Mouse (Mus musculus): Measurements from ENCODE around the gene Arsb.

DNA sequence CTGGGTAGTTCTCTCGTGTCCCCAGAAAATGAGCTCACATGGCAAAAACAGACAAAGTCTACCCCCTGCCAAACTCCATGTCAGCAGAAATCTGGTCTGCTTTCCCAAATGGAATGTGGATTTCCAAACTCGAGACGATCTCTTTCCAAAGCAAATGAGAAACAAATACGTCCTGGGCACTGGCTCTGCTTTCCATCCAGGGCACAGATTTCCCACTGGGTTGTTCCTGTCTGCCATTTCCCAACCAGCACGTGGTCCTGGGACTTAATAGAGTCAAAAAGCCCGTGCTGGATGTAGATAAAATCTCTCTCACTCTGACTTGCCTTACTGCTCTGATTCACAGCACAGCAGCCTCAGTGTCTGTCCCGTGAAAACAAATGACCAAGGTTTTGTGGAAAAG is 139.6 kb downstream of the Arsb start:
- TF ChIP-seq POLR2A (IDR thresholded peaks at IDR 0.05; ENCODE audit: control insufficient read depth, extremely low read depth, insufficient read depth, low read length, poor library complexity): no peak
- TF ChIP-seq CTCF (IDR thresholded peaks at IDR 0.05; ENCODE audit: borderline replicate concordance, control insufficient read depth, extremely low read depth, insufficient read depth, low read length, poor library complexity): no peak

Measured in thymus, adult 2 months (tissue).